Mouse (Mus musculus) ovary, adult 10 weeks (tissue): ENCODE results near the gene Ube2d2b. TPM values are rescaled to one million over a fixed set of nuclear protein-coding genes. Genes with fewer than 3 reads are reported as not detected.

Experiments used
- polyA plus RNA-seq: library from polyadenylated mRNA; stranded (reverse); fragments of 350-450 nt; fragmentation: Illumina TruSeq; extraction: RNeasy Lipid Tissue Mini Kit (QIAGEN cat#74804); gene quantifications from one replicate; pipeline ENCODE4 v1.2.3, GENCODE M21; 2014

Gene Ube2d2b
- polyA plus RNA-seq = 0.46 TPM

DNA sequence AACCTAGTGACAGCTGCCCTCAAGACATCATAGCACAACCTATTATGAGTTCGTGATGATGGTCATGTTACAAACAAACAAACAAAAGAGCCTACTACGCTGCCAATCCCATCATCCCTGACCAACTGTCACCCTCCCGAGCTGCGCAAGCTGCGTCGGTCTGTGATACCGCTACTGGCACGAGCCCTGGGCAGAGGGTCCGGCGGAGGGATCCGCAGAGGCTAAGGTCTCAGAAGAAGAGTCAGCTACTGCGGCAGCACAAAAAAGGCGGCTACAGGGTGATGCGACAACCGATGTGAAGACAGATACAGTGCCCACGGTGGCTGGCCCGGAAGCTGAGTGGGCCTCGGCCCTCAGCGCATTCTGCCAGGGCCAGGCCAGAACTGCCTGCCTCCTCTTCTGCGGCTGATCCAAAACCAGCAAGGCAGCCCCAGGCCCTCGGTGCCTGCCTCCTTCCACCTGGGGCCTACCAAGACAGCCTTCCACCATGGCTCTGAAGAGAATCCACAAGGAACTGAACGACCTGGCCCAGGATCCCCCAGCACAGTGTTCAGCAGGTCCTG, at the start of gene Ube2d2b:
Ube2d2b (plus strand) TSS at position 102 of the 563 bp plus-strand sequence.

DNA sequence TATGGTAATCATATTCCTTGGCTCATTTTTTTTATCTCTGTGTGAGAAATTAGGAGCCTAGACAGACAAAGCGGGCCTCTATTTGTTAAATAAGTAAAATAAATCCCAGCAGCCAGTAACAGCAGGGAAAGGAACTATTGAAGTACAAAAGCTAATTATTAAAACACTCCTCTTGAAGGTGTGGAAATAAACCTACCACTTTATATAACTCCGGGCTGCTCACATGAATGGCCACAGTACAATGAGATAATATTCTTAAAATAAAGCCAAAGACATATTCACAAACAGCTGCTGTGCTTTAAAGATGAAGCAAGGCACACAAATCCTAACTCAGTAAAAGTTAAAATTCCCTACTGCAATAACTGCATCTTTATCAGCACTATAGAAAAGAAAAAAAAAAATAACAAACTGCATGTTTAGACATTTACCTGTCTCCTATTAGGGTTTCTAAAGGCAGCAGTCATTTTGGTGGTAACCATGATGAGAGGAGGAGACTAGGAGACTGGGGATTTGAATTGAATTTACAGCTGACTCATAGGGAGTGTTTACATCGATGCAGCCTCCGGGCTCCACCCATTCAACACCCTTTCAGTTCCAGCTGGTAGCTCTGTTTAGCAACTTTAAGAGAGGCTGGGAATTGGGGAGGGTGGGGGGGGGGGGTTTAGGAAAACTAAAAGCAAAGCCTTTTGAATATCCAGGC, 44.8 kb downstream of the Ube2d2b start, which contains the start of gene Evi5:
Evi5 (minus strand) TSS at position 547 of the 700 bp plus-strand sequence.

Other genes starting within 250 kb of the Ube2d2b start
- gene Rpap2, start 232.7 kb upstream of the Ube2d2b start, polyA plus RNA-seq = 36.6 TPM
- 65.1 TPM for gene Glmn, start 232.2 kb upstream of the Ube2d2b start, polyA plus RNA-seq
- 0.29 TPM for gene Gfi1, start 104.1 kb upstream of the Ube2d2b start, polyA plus RNA-seq
- 223 TPM for gene Evi5, start 45.0 kb downstream of the Ube2d2b start, polyA plus RNA-seq
- 1,557 TPM for gene Rpl5, start 70.4 kb downstream of the Ube2d2b start, polyA plus RNA-seq
- gene Fam69a, start 157.0 kb downstream of the Ube2d2b start, polyA plus RNA-seq = 75.7 TPM
- gene Mtf2, start 235.6 kb downstream of the Ube2d2b start, polyA plus RNA-seq = 109 TPM